Mouse (Mus musculus): Measurements from ENCODE around the gene Btbd35f7.
"Not testable (repeated sequence)": the region's sequence is repeated elsewhere in the genome, so short reads cannot be mapped to it uniquely, and the experiment has no call there.

Btbd35f7 gene

DNA sequence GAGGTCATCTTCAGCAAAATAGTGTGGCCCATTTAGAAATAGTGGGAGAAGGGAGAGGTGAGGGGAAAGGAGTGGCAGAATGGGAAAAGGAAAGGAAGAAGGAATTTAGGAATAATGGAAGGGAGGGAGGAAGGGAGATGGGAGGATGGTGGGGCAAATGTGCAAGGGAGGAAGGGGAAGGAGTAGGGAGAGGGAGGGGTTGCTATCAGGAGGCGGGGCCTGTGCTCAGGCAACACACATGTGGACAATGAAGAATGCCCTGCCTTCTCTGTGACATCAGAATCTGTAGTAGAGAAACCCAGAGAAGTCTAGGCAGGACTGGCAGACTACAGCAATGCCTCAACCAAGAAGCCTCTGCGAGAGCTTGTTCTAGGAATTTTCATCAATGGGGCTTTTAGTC, at the start of gene Btbd35f7:
TSS of gene Btbd35f7 (plus strand) at position 301 of the 400 bp plus-strand sequence.
- DNase-seq, result not testable (repeated sequence)

Measured in cerebellum, adult 11 months (tissue).